Mouse (Mus musculus): ENCODE data around the gene H2-Ob. TPM values are rescaled to one million over a fixed set of nuclear protein-coding genes. Genes with fewer than 3 reads are reported as not detected.
A peak's percentile ranks its signal among the peaks of the same experiment; 100 is the strongest.

Gene H2-Ob
- polyA plus RNA-seq, 1 experiment: not detected

DNA sequence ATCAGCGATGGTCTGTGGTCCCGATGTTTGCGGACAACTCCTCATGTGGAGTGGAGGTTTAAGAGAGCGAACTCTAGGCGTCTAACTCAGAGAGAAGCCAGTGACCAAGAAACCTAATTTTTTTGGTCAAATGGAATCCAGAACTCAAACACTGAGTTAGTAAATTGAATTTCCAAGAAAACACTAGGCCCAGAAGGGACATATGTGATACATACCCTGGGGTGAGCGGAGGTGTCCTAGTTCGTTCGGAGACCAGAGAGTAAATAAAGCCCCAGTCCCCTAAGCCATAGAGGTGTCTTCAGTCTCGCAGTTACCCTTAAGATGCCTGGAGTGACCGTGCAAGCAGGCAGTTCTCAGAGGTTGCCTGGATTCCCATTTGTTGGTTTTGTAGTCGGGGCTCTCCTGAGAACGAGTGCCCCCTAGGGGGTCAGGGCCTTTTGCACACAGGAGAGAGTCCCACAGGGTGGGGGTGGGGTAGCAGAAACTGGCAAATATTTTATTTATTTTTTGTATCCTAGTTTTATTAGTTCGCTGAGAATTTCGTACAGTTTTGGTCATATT lies 25.2 kb downstream of the H2-Ob start:
- Histone ChIP-seq H3K36me3 (ENCODE audit: control insufficient read depth, insufficient read depth, low read length, poor library complexity, severe bottlenecking) (no peaks in the 10 kb centered on the region), H3K9ac (ENCODE audit: low read depth, poor library complexity, severe bottlenecking) (peak overlapping the region; percentile 51; the same call in 1 of the 2 replicates), H3K27me3 (ENCODE audit: control insufficient read depth, insufficient read depth, low read length, poor library complexity, severe bottlenecking) (0 out of 2 replicates have a peak, but pooled peaks cover 5% of the 10 kb centered on the region), H3K4me1 (ENCODE audit: control insufficient read depth, insufficient read depth, low read length) (no peaks in the 10 kb centered on the region), H3K9me3 (replicated peaks; ENCODE audit: control insufficient read depth, insufficient read depth, low read length, poor library complexity, severe bottlenecking) (no peaks in the 10 kb centered on the region), H3K27ac (ENCODE audit: insufficient read depth, low read length) (no peak overlapping the region), H3K4me3 (ENCODE audit: low read depth, low read length) (peak overlapping the region; percentile 65; the same call in 1 of the 2 replicates)
- TF ChIP-seq POLR2A (IDR thresholded peaks at IDR 0.05; ENCODE audit: insufficient read depth, low read length) (no peak), CTCF (IDR thresholded peaks at IDR 0.05; ENCODE audit: low read depth, low read length) (peak; percentile 46)

DNA sequence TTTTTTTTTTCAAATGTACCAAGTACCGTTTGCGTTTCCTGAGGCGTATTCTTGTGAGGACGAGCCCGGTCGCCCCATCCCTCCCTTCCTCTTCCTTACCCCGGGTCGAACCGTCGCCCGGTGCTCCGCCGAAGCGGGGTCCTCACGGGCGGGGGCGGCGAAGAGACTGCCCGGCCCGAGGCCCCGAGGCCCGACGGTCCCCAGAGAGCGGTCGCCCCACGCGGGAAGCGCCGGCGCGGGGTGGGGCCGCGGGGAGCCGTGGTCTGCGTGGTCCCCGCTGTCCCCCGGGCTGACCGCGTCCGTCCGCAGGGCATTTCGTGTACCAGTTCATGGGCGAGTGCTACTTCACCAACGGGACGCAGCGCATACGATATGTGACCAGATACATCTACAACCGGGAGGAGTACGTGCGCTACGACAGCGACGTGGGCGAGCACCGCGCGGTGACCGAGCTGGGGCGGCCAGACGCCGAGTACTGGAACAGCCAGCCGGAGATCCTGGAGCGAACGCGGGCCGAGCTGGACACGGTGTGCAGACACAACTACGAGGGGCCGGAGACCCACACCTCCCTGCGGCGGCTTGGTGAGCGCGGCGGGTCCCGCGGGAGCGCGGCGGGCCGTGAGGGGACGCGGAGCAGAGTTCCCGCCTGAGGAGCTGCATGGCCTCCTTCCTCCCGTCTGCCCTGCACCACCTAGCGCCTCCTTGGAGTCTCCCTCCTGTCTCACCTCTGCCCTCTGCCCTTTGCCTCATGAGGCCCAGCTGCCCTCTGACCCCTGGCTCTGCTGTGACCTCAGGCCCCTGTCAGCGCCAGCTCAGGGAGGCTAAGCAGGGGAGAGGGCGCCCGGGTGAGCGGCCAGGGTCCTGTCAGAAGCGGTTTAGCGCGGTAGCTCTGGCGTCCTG lies 26.0 kb downstream of the H2-Ob start:
- H3K27ac ChIP-seq (ENCODE audit: insufficient read depth, low read length): no peak overlapping the region
- no peaks in the 10 kb centered on the region for H3K9me3 ChIP-seq (replicated peaks; ENCODE audit: control insufficient read depth, insufficient read depth, low read length, poor library complexity, severe bottlenecking)
- H3K27me3 ChIP-seq (ENCODE audit: control insufficient read depth, insufficient read depth, low read length, poor library complexity, severe bottlenecking): 0 out of 2 replicates have a peak, but pooled peaks cover 5% of the 10 kb centered on the region
- no peaks in the 10 kb centered on the region for H3K4me1 ChIP-seq (ENCODE audit: control insufficient read depth, insufficient read depth, low read length)
- H3K36me3 ChIP-seq (ENCODE audit: control insufficient read depth, insufficient read depth, low read length, poor library complexity, severe bottlenecking): no peaks in the 10 kb centered on the region
- H3K9ac ChIP-seq (ENCODE audit: low read depth, poor library complexity, severe bottlenecking): peak overlapping the region; percentile 51
- TF ChIP-seq EP300 (IDR thresholded peaks at IDR 0.05; ENCODE audit: insufficient read depth, low read depth, low read length): no peak
- no peak for TF ChIP-seq CTCF (IDR thresholded peaks at IDR 0.05; ENCODE audit: low read depth, low read length)
- TF ChIP-seq POLR2A (IDR thresholded peaks at IDR 0.05; ENCODE audit: insufficient read depth, low read length): no peak
- H3K4me3 ChIP-seq (ENCODE audit: low read depth, low read length): peak overlapping the region; percentile 71

GRCm38 (mm10) chr17:34268262-34268661 lies 29.6 kb downstream of the H2-Ob start:
- Histone ChIP-seq H3K27ac (ENCODE audit: insufficient read depth, low read length) (no peak overlapping the region), H3K36me3 (ENCODE audit: control insufficient read depth, insufficient read depth, low read length, poor library complexity, severe bottlenecking) (no peaks in the 10 kb centered on the region), H3K27me3 (ENCODE audit: control insufficient read depth, insufficient read depth, low read length, poor library complexity, severe bottlenecking) (0 out of 2 replicates have a peak, but pooled peaks cover 5% of the 10 kb centered on the region), H3K9me3 (replicated peaks; ENCODE audit: control insufficient read depth, insufficient read depth, low read length, poor library complexity, severe bottlenecking) (no peaks in the 10 kb centered on the region), H3K9ac (ENCODE audit: low read depth, poor library complexity, severe bottlenecking) (no peak overlapping the region), H3K4me3 (ENCODE audit: low read depth, low read length) (no peak overlapping the region), H3K4me1 (ENCODE audit: control insufficient read depth, insufficient read depth, low read length) (no peaks in the 10 kb centered on the region)
- TF ChIP-seq POLR2A (IDR thresholded peaks at IDR 0.05; ENCODE audit: insufficient read depth, low read length) (no peak), CTCF (IDR thresholded peaks at IDR 0.05; ENCODE audit: low read depth, low read length) (no peak), EP300 (IDR thresholded peaks at IDR 0.05; ENCODE audit: insufficient read depth, low read depth, low read length) (no peak)

DNA sequence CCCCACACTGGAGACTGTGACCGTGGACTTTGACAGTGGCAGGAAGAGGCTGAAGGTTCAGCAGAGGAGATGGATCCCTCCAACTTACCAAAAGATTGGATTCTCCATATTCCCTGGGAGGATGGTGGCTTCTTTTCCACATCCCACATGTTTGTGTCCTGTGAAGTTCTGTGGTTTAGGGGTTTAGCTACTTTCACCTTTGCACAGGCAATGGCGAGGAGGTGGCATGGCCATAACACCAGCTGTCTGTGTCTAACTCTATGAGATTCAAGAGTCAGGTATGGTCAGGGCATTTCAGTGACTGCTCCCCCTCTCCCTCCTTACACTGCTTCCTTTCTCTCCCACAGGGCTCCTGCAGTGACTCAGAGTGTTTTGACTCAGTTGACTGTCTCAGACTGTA lies 30.0 kb downstream of the H2-Ob start:
- Histone ChIP-seq H3K4me3 (ENCODE audit: low read depth, low read length) (no peak overlapping the region), H3K4me1 (ENCODE audit: control insufficient read depth, insufficient read depth, low read length) (no peaks in the 10 kb centered on the region), H3K9ac (ENCODE audit: low read depth, poor library complexity, severe bottlenecking) (no peak overlapping the region), H3K27me3 (ENCODE audit: control insufficient read depth, insufficient read depth, low read length, poor library complexity, severe bottlenecking) (0 out of 2 replicates have a peak, but pooled peaks cover 5% of the 10 kb centered on the region), H3K27ac (ENCODE audit: insufficient read depth, low read length) (no peak overlapping the region), H3K9me3 (replicated peaks; ENCODE audit: control insufficient read depth, insufficient read depth, low read length, poor library complexity, severe bottlenecking) (no peaks in the 10 kb centered on the region), H3K36me3 (ENCODE audit: control insufficient read depth, insufficient read depth, low read length, poor library complexity, severe bottlenecking) (no peaks in the 10 kb centered on the region)
- TF ChIP-seq CTCF (IDR thresholded peaks at IDR 0.05; ENCODE audit: low read depth, low read length) (no peak), EP300 (IDR thresholded peaks at IDR 0.05; ENCODE audit: insufficient read depth, low read depth, low read length) (no peak), POLR2A (IDR thresholded peaks at IDR 0.05; ENCODE audit: insufficient read depth, low read length) (no peak)

GRCm38 (mm10) chr17:34269817-34270216 lies 31.1 kb downstream of the H2-Ob start:
- Histone ChIP-seq H3K27me3 (ENCODE audit: control insufficient read depth, insufficient read depth, low read length, poor library complexity, severe bottlenecking) (0 out of 2 replicates have a peak, but pooled peaks cover under 1% of the 10 kb centered on the region), H3K9ac (ENCODE audit: low read depth, poor library complexity, severe bottlenecking) (no peak overlapping the region), H3K4me3 (ENCODE audit: low read depth, low read length) (no peak overlapping the region), H3K9me3 (replicated peaks; ENCODE audit: control insufficient read depth, insufficient read depth, low read length, poor library complexity, severe bottlenecking) (no peaks in the 10 kb centered on the region), H3K27ac (ENCODE audit: insufficient read depth, low read length) (no peak overlapping the region), H3K36me3 (ENCODE audit: control insufficient read depth, insufficient read depth, low read length, poor library complexity, severe bottlenecking) (no peaks in the 10 kb centered on the region), H3K4me1 (ENCODE audit: control insufficient read depth, insufficient read depth, low read length) (no peaks in the 10 kb centered on the region)
- TF ChIP-seq CTCF (IDR thresholded peaks at IDR 0.05; ENCODE audit: low read depth, low read length) (no peak), EP300 (IDR thresholded peaks at IDR 0.05; ENCODE audit: insufficient read depth, low read depth, low read length) (no peak), POLR2A (IDR thresholded peaks at IDR 0.05; ENCODE audit: insufficient read depth, low read length) (no peak)

- H3K4me1 ChIP-seq (ENCODE audit: control insufficient read depth, insufficient read depth, low read length): no peaks in the 10 kb centered on the region
- H3K27me3 ChIP-seq (ENCODE audit: control insufficient read depth, insufficient read depth, low read length, poor library complexity, severe bottlenecking): no peaks in the 10 kb centered on the region
- H3K9ac ChIP-seq (ENCODE audit: low read depth, poor library complexity, severe bottlenecking): no peak overlapping the region
Measured at GRCm38 (mm10) chr17:34270230-34270629, 31.5 kb downstream of the H2-Ob start.

More at GRCm38 (mm10) chr17:34270230-34270629, 31.5 kb downstream of the H2-Ob start:
- H3K9me3 ChIP-seq (replicated peaks; ENCODE audit: control insufficient read depth, insufficient read depth, low read length, poor library complexity, severe bottlenecking): no peaks in the 10 kb centered on the region
- no peak overlapping the region for H3K4me3 ChIP-seq (ENCODE audit: low read depth, low read length)
- no peak overlapping the region for H3K27ac ChIP-seq (ENCODE audit: insufficient read depth, low read length)
- TF ChIP-seq POLR2A (IDR thresholded peaks at IDR 0.05; ENCODE audit: insufficient read depth, low read length) (no peak), CTCF (IDR thresholded peaks at IDR 0.05; ENCODE audit: low read depth, low read length) (no peak), EP300 (IDR thresholded peaks at IDR 0.05; ENCODE audit: insufficient read depth, low read depth, low read length) (no peak)
- no peaks in the 10 kb centered on the region for H3K36me3 ChIP-seq (ENCODE audit: control insufficient read depth, insufficient read depth, low read length, poor library complexity, severe bottlenecking)
